Mouse (Mus musculus) liver, embryonic 14.5 days (tissue): ENCODE measurements around the gene Hspa1a. TPM values are rescaled to one million over a fixed set of nuclear protein-coding genes. Genes with fewer than 3 reads are reported as not detected.

Experiments used
- ATAC-seq: fragments of 200-750 bp; cut with Nextera tagmentation; 2 replicates; pipeline ENCODE4 v1.8.0; 2017; ENCODE audit warnings: moderate number of reproducible peaks, mild to moderate bottlenecking, moderate library complexity; ENCODE audit not compliant: insufficient read depth
- DNase-seq, 3 experiments: peaks; one replicate each; pipeline ENCODE4 v3.0.0-alpha.2; 2012 to 2013; ENCODE audit warnings: low read depth in 3 of 3, low spot score in 3 of 3
- H3K27ac ChIP-seq: fragments of 300-500 bp; sonication (generic); 2 replicates; pipeline ENCODE4 v1.5.1; 2014; ENCODE audit warnings: moderate library complexity, mild to moderate bottlenecking, control low read depth, inconsistent platforms
- H3K27me3 ChIP-seq: fragments of 300-500 bp; sonication (generic); 2 replicates; pipeline ENCODE4 v1.6.1; 2014; ENCODE audit warnings: mild to moderate bottlenecking, low read length, moderate library complexity; ENCODE audit not compliant: control insufficient read depth, insufficient read depth
- H3K36me3 ChIP-seq: fragments of 300-500 bp; sonication (generic); replicated peaks from 2 replicates; pipeline ENCODE4 v1.6.1; 2014; ENCODE audit warnings: low read depth; ENCODE audit not compliant: control insufficient read depth, insufficient read depth
- H3K4me1 ChIP-seq, 2 experiments: fragments of 200-500 bp in 1 of 2; fragments of 300-500 bp in 1 of 2; sonication (generic) in 1 of 2; replicated peaks; 2 replicates each; pipeline ENCODE4 v1.6.1; 2012 to 2014; ENCODE audit warnings: antibody characterized with exemption in 1 of 2, inconsistent platforms in 1 of 2, low read length in 1 of 2; ENCODE audit not compliant: control insufficient read depth in 2 of 2, insufficient read depth in 2 of 2
- H3K4me2 ChIP-seq: fragments of 300-500 bp; sonication (generic); 2 replicates; pipeline ENCODE4 v1.6.1; 2014; ENCODE audit warnings: low read depth, mild to moderate bottlenecking, control low read depth, moderate library complexity
- H3K4me3 ChIP-seq, 2 experiments: fragments of 200-500 bp in 1 of 2; fragments of 300-500 bp in 1 of 2; sonication (generic) in 1 of 2; 2 replicates each; pipeline ENCODE4 v1.5.1; 2012 to 2014; ENCODE audit warnings: low read depth in 2 of 2, low read length in 2 of 2, mild to moderate bottlenecking in 2 of 2, control low read depth in 1 of 2, inconsistent platforms in 1 of 2, moderate library complexity in 1 of 2; ENCODE audit not compliant: insufficient read depth in 1 of 2
- H3K9ac ChIP-seq: fragments of 300-500 bp; sonication (generic); replicated peaks from 2 replicates; pipeline ENCODE4 v1.6.1; 2014; ENCODE audit warnings: mild to moderate bottlenecking, control low read depth, moderate library complexity
- H3K9me3 ChIP-seq: fragments of 300-500 bp; sonication (generic); 2 replicates; pipeline ENCODE4 v1.6.1; 2016; ENCODE audit warnings: low read length, mixed read lengths; ENCODE audit not compliant: control insufficient read depth
- CTCF ChIP-seq: IDR thresholded peaks from 2 replicates; pipeline ENCODE4 v1.5.1; 2016; ENCODE audit warnings: antibody characterized with exemption, low read depth, control low read depth
- EP300 ChIP-seq: IDR thresholded peaks from 2 replicates; pipeline ENCODE4 v1.6.1; 2016; ENCODE audit warnings: antibody characterized with exemption, low read depth
- WGBS: fragments of 180-500 bp; shearing (Covaris S2); extraction: QIAGEN DNeasy Blood & Tissue Kit; methylation state at CpG from one replicate; pipeline ENCODE4 v1.1.7; 2014; ENCODE audit not compliant: insufficient replicate concordance; 5-methylcytosine and 5-hydroxymethylcytosine counted together
- polyA plus RNA-seq, 2 experiments: library from polyadenylated mRNA; depleted of rRNA in 1 of 2; stranded (reverse) in 1 of 2; unstranded in 1 of 2; fragments of >200 nt; fragmentation: Nextera tagmentation in 1 of 2; extraction: Ambion mirVana in 1 of 2; gene quantifications; 2 replicates each; pipeline versions ENCODE4 v1.2.1 to v1.2.3; 2012 to 2014

The Hspa1a gene
- polyA plus RNA-seq, 2 experiments = 0.41 to 0.90 TPM

DNA sequence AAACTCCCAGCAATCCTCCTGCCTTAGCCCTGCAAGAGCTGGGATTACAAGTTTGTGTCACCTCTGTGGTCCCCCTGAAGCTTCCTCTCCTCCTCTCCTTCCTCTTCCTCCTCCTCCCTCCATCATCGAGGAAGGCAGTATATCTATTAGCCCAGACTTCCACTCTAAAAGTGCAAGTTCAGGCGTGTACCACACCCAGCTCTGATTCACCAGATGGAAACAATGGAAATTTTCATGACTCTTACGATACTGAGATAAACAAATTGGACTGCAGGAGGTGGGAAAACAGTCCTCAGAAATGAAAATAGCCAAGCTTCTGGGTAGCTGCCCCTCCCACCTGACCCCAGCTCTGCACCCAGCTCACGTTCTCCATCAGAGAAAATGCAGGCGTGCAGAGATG, 6.3 kb downstream of the Hspa1a start:
- DNase-seq (no peak), ATAC-seq (no peak)
- no peak overlapping the region for H3K9ac ChIP-seq
- no peaks in the 10 kb centered on the region for H3K36me3 ChIP-seq
- 37% methylated on average over 5 of the region's 5 CpGs for WGBS
- peaks cover 32% of the 10 kb centered on the region for H3K27me3 ChIP-seq
- TF ChIP-seq EP300 (no peak), CTCF (no peak)
- H3K27ac ChIP-seq = no peak overlapping the region
- no peaks in the 10 kb centered on the region for H3K4me1 ChIP-seq
- H3K9me3 ChIP-seq = no peaks in the 10 kb centered on the region
- H3K4me2 ChIP-seq = no peak overlapping the region
- no peak overlapping the region for H3K4me3 ChIP-seq

DNA sequence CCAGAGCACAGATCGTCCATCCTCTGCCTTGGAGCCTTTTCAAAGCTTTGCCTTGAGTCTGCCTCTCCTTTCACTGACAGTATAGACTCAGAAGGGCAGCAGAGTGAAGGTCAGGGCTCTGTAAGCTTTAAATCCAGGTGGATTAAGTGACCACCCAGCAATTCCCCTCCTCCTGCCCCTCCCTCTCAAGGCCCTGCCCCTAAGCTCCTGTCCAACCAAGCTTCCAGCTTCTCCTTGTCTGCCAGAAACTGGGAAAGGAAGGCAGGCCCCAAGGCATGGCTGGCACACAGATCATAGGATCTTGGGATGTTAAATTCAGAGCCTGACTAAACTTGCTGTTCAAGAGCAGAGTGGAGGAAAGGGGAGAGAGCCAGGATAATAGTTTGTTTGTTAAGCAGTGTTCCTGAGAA, 7.3 kb downstream of the Hspa1a start:
- Histone ChIP-seq H3K27me3 (peaks cover 28% of the 10 kb centered on the region), H3K4me3 (no peak overlapping the region), H3K36me3 (no peaks in the 10 kb centered on the region), H3K27ac (no peak overlapping the region), H3K4me2 (no peak overlapping the region), H3K4me1 (peaks cover 7% of the 10 kb centered on the region in 2 experiments), H3K9ac (no peak overlapping the region), H3K9me3 (no peaks in the 10 kb centered on the region)
- DNase-seq = no peak
- ATAC-seq = no peak
- 35% methylated on average over 1 of the region's 1 CpGs for WGBS
- TF ChIP-seq CTCF = no peak
- no peak for TF ChIP-seq EP300

DNA sequence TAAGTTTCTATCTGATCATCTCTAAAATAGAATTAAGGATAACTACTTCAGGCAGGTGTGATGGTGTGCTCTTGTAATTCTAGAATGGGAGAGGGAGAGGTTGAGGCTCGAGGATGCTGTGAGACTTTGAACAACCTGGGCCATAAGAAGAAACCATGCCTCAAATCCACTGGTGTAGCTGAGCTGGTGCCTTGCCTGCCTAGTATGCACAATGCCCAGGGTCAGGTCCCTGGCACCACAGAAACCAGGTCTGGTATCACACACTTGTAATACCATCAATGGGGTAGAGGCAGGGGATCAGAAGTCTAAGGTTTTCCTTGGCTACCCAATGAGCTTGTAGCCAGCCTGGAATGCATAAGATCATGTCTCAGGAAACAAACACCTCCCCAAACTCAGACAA, 9.1 kb downstream of the Hspa1a start:
- no peak for DNase-seq
- no peaks in the 10 kb centered on the region for H3K36me3 ChIP-seq
- H3K4me3 ChIP-seq = no peak overlapping the region
- no peak overlapping the region for H3K4me2 ChIP-seq
- H3K4me1 ChIP-seq = peaks cover 9 to 10% of the 10 kb centered on the region in 2 experiments
- TF ChIP-seq EP300 (no peak), CTCF (no peak)
- no peak overlapping the region for H3K27ac ChIP-seq
- 38% methylated on average over 1 of the region's 1 CpGs for WGBS
- no peak overlapping the region for H3K9ac ChIP-seq
- no peaks in the 10 kb centered on the region for H3K9me3 ChIP-seq
- peaks cover 12% of the 10 kb centered on the region for H3K27me3 ChIP-seq
- no peak for ATAC-seq

DNA sequence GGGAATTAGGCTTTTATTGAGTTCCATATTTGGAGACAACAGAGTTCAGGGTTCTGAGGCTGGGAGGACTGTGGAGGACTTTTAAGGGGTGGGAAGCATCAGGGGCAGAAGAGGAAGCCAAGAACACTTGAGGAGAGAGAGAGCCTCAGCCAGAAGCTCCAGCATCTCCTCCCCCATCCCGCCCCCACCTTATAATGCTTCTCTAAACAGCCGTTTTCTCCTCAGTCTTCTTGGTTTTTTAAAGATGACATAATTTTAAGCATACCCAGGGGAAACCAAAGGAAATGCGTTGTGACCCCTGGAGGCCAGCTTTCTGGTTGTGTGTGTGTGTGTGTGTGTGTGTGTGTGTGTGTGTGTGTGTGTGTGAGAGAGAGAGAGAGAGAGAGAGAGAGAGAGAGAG, 9.8 kb downstream of the Hspa1a start:
- Histone ChIP-seq H3K27ac (no peak overlapping the region), H3K4me3 (no peak overlapping the region), H3K4me1 (peaks cover 9 to 10% of the 10 kb centered on the region in 2 experiments), H3K27me3 (peaks cover 14% of the 10 kb centered on the region), H3K9me3 (no peaks in the 10 kb centered on the region), H3K9ac (no peak overlapping the region), H3K36me3 (no peaks in the 10 kb centered on the region), H3K4me2 (no peak overlapping the region)
- 13% methylated on average over 3 of the region's 3 CpGs for WGBS
- TF ChIP-seq CTCF (no peak), EP300 (no peak)
- ATAC-seq (no peak), DNase-seq (no peak)

DNA sequence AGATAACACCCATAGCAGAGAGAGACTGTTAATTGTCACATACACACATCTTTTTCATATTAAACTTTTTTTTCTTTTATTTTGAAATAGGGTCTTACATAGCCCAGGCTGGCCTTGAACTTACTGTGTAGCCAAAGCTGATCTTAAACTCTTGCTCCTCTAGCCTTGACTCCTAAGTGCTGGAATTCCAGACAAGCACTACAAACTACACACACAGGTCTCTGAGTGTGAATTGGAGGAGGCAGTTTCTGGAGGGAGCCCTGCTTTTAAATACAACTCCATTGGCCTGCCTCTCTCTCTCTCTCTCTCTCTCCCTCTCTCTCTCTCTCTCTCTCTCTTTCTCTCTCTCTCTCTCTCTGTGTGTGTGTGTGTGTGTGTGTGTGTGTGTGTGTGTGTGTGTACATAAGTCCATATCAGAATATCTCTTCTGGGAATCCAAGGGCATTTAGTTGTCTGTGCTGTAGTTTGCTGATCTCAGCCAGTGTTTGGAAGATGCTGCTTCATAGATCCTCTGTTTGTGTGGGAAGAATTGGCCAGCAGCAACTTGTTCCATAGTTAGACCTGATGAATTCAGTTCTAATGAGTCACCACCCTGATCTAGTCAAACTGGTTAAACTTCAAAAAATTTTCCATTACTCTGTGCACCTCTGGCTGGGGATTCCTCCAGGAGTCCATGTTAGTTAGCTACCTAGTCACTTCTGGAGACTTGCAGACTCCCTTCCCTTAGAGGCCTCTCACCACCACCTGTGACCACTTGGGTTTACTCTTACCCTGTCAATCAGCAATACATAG, 11.1 kb downstream of the Hspa1a start:
- Histone ChIP-seq H3K9me3 (no peaks in the 10 kb centered on the region), H3K27me3 (peaks cover 17% of the 10 kb centered on the region), H3K4me2 (no peak overlapping the region; the same call in none of the 2 replicates), H3K4me3 (no peak overlapping the region), H3K36me3 (no peaks in the 10 kb centered on the region), H3K27ac (no peak overlapping the region), H3K4me1 (peaks cover 9 to 10% of the 10 kb centered on the region in 2 experiments), H3K9ac (no peak overlapping the region)
- TF ChIP-seq CTCF (no peak), EP300 (no peak)
- DNase-seq (no peak), ATAC-seq (no peak)
